Mouse (Mus musculus) thymus, adult 2 months (tissue): Measurements from ENCODE around the gene Zfp316.

Experiments used
- CTCF ChIP-seq: fragments of 200-500 bp; IDR thresholded peaks from 2 replicates; pipeline ENCODE4 v1.5.1; 2012; ENCODE audit warnings: mild to moderate bottlenecking, control low read depth, low read length, moderate library complexity, borderline replicate concordance; ENCODE audit not compliant: control insufficient read depth, poor library complexity, insufficient read depth; ENCODE audit errors: extremely low read depth
- POLR2A ChIP-seq: fragments of 200-500 bp; IDR thresholded peaks from 2 replicates; pipeline ENCODE4 v1.6.1; 2012; ENCODE audit warnings: mild to moderate bottlenecking, low read length, control low read depth, moderate library complexity; ENCODE audit not compliant: control insufficient read depth, poor library complexity, insufficient read depth; ENCODE audit errors: extremely low read depth

GRCm38 (mm10) chr5:143236036-143236435 lies 33.8 kb downstream of the Zfp316 start:
- TF ChIP-seq CTCF (no peak), POLR2A (no peak)
